Mouse (Mus musculus): ENCODE data around the gene Syngr2. TPM values are rescaled to one million over a fixed set of nuclear protein-coding genes. Genes with fewer than 3 reads are reported as not detected.
"Not testable (repeated sequence)": the region's sequence is repeated elsewhere in the genome, so short reads cannot be mapped to it uniquely, and the experiment has no call there.

The Syngr2 gene
- total and polyA plus RNA-seq, 3 experiments: 189 to 384 TPM; not detected in 1

GRCm38 (mm10) chr11:117783683-117784309 is 25.7 kb upstream of the Syngr2 start:
- TF ChIP-seq ZC3H11A (IDR thresholded peaks at IDR 0.05; ENCODE audit: low read depth, low read length) (no peak), SIN3A (IDR thresholded peaks at IDR 0.05; ENCODE audit: low read length) (0 out of 2 replicates have a peak, but pooled peaks have one; percentile 9), NELFE (IDR thresholded peaks at IDR 0.05; ENCODE audit: low read depth, low read length) (0 out of 2 replicates have a peak, but pooled peaks have one; percentile 16), POLR2A (IDR thresholded peaks at IDR 0.05; ENCODE audit: control insufficient read depth in 1 of 2, insufficient read depth in 1 of 2, low read depth in 1 of 2, low read length in 2 of 2, poor library complexity in 1 of 2) (no peak), HCFC1 (IDR thresholded peaks at IDR 0.05; ENCODE audit: low read depth, low read length) (no peak)
- H3K9me3 ChIP-seq (replicated peaks; ENCODE audit: insufficient read depth, low read length): no peaks in the 10 kb centered on the region
- DNase-seq (ENCODE audit: low read depth, low spot score): no peak
- H3K27ac ChIP-seq (ENCODE audit: control insufficient read depth, low read depth, low read length): no peak overlapping the region
- no peaks in the 10 kb centered on the region for H3K36me3 ChIP-seq (ENCODE audit: control insufficient read depth in 1 of 2, insufficient read depth in 2 of 2, low read length in 2 of 2)
- peaks cover 3 to 9% of the 10 kb centered on the region in 2 experiments; a peak in 2 of 4 replicates for H3K4me1 ChIP-seq (ENCODE audit: control insufficient read depth in 1 of 2, insufficient read depth in 2 of 2, low read length in 2 of 2)
- peaks cover 27% of the 10 kb centered on the region for H3K79me2 ChIP-seq (ENCODE audit: control insufficient read depth, insufficient read depth, low read length, poor library complexity)
- H3K27me3 ChIP-seq (ENCODE audit: control insufficient read depth in 1 of 2, insufficient read depth in 2 of 2, low read length in 2 of 2): no peaks in the 10 kb centered on the region
- H3K9ac ChIP-seq (ENCODE audit: control insufficient read depth, low read depth, low read length, poor library complexity, severe bottlenecking): no peak overlapping the region; the same call in 1 of the 2 replicates
- peak overlapping the region in 1 of 2 experiments; percentile 31; a peak in 1 of 4 replicates for H3K4me3 ChIP-seq (ENCODE audit: control insufficient read depth in 1 of 2, insufficient read depth in 1 of 2, low read depth in 2 of 2, low read length in 2 of 2)

- no peak for TF ChIP-seq MAX (IDR thresholded peaks at IDR 0.05; ENCODE audit: low read length)
- peak; percentile 53 for TF ChIP-seq RAD21 (IDR thresholded peaks at IDR 0.05; ENCODE audit: low read depth, low read length)
- TF ChIP-seq TBP (IDR thresholded peaks at IDR 0.05; ENCODE audit: low read depth, low read length): no peak
- TF ChIP-seq ZC3H11A (IDR thresholded peaks at IDR 0.05; ENCODE audit: low read depth, low read length): peak; percentile 30; the same call in 1 of the 2 replicates
- no peak for TF ChIP-seq BHLHE40 (IDR thresholded peaks at IDR 0.05; ENCODE audit: borderline replicate concordance, low read depth, low read length)
- no peak for TF ChIP-seq USF1 (IDR thresholded peaks at IDR 0.05; ENCODE audit: low read depth, low read length)
- peak; percentile 65 to 78 (median 78) for TF ChIP-seq CTCF (IDR thresholded peaks at IDR 0.05 in 2 of 3, conservative IDR thresholded peaks at IDR 0.05 in 1 of 3; ENCODE audit: control insufficient read depth in 1 of 3, insufficient read depth in 1 of 3, low read depth in 2 of 3, low read length in 3 of 3, poor library complexity in 1 of 3, severe bottlenecking in 1 of 3)
- TF ChIP-seq SMC3 (IDR thresholded peaks at IDR 0.05; ENCODE audit: low read depth, low read length): peak; percentile 68
- TF ChIP-seq USF2 (IDR thresholded peaks at IDR 0.05; ENCODE audit: borderline replicate concordance in 1 of 2, insufficient read depth in 1 of 2, low read depth in 1 of 2, low read length in 2 of 2): no peak
- no peak for TF ChIP-seq TAL1 (IDR thresholded peaks at IDR 0.05; ENCODE audit: low read length)
- H3K4me1 ChIP-seq (ENCODE audit: control insufficient read depth in 1 of 2, insufficient read depth in 2 of 2, low read length in 2 of 2): peaks cover 0 to 4% of the 10 kb centered on the region in 2 experiments; a peak in 1 of 4 replicates
- no peak overlapping the region for H3K4me3 ChIP-seq (ENCODE audit: control insufficient read depth in 1 of 2, insufficient read depth in 1 of 2, low read depth in 2 of 2, low read length in 2 of 2)
- H3K27me3 ChIP-seq (ENCODE audit: control insufficient read depth in 1 of 2, insufficient read depth in 2 of 2, low read length in 2 of 2): no peaks in the 10 kb centered on the region
- no peaks in the 10 kb centered on the region for H3K9me3 ChIP-seq (replicated peaks; ENCODE audit: insufficient read depth, low read length)
- DNase-seq (ENCODE audit: low read depth, low spot score): peak; percentile 82
- no peak overlapping the region for H3K27ac ChIP-seq (ENCODE audit: control insufficient read depth, low read depth, low read length)
- no peaks in the 10 kb centered on the region for H3K36me3 ChIP-seq (ENCODE audit: control insufficient read depth in 1 of 2, insufficient read depth in 2 of 2, low read length in 2 of 2)
- no peak overlapping the region for H3K9ac ChIP-seq (ENCODE audit: control insufficient read depth, low read depth, low read length, poor library complexity, severe bottlenecking)
- peaks cover 12% of the 10 kb centered on the region; the same call in 1 of the 2 replicates for H3K79me2 ChIP-seq (ENCODE audit: control insufficient read depth, insufficient read depth, low read length, poor library complexity)
These were observed 23.2 kb upstream of the Syngr2 start for GRCm38 (mm10) chr11:117786294-117786693.

GRCm38 (mm10) chr11:117788481-117788880 is 21.0 kb upstream of the Syngr2 start:
- H3K4me1 ChIP-seq (ENCODE audit: control insufficient read depth in 1 of 2, insufficient read depth in 2 of 2, low read length in 2 of 2); H3K9ac ChIP-seq (ENCODE audit: control insufficient read depth, low read depth, low read length, poor library complexity, severe bottlenecking); DNase-seq (ENCODE audit: low read depth, low spot score); H3K27me3 ChIP-seq (ENCODE audit: control insufficient read depth in 1 of 2, insufficient read depth in 2 of 2, low read length in 2 of 2); H3K9me3 ChIP-seq (replicated peaks; ENCODE audit: insufficient read depth, low read length); H3K27ac ChIP-seq (ENCODE audit: control insufficient read depth, low read depth, low read length); H3K4me3 ChIP-seq (ENCODE audit: control insufficient read depth in 1 of 2, insufficient read depth in 1 of 2, low read depth in 2 of 2, low read length in 2 of 2); H3K36me3 ChIP-seq (ENCODE audit: control insufficient read depth in 1 of 2, insufficient read depth in 2 of 2, low read length in 2 of 2); H3K79me2 ChIP-seq (ENCODE audit: control insufficient read depth, insufficient read depth, low read length, poor library complexity): not testable (repeated sequence)

All from MEL (cell line).